Mouse (Mus musculus) forelimb bud, embryonic 11.5 days (tissue): Measurements from ENCODE around the gene Galnt6.

ENCODE experiments used
- DNase-seq: peaks from one replicate; pipeline ENCODE4 v3.0.0-alpha.2; 2012; ENCODE audit warnings: low read depth, low spot score

Galnt6 gene

DNA sequence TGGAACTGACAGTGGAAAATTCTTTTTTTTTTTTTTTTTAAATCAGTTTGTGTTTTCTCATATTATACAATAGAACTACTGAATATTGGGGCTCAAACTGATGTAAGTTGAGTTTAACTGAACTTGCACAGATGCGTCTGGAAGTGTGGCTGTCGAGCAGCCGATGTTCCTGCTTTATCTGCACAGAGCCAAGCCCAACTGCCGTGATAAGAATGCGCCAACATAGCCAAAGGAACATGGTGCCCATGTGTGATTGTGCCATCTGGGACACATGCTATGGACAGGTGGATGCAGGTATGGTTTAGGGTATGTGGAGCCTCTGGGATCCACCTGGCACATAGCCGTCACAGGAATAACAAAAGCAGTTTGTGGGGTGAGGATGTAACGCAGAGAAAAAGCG lies 43.3 kb downstream of the Galnt6 start:
- no peak for DNase-seq

DNA sequence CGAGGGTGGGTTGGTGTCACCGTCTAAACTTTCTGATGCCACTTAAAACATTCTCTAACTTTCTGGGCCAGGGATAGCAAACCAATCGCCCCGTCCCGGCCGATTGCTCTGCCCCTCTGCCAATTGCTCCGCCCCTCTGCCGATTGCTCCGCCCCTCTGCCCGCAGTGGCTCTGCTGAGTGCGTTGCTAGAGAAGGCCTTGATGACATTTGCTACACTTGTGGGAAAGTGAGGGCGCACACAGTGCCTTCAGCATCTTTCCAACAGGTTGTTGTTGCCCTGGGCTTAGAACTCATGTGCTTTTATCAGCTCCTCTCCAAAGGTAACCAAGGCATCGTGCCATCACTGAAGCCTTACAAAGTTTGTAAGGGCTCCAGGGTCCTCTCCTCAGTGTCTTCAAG lies 43.9 kb downstream of the Galnt6 start:
- DNase-seq: no peak

DNA sequence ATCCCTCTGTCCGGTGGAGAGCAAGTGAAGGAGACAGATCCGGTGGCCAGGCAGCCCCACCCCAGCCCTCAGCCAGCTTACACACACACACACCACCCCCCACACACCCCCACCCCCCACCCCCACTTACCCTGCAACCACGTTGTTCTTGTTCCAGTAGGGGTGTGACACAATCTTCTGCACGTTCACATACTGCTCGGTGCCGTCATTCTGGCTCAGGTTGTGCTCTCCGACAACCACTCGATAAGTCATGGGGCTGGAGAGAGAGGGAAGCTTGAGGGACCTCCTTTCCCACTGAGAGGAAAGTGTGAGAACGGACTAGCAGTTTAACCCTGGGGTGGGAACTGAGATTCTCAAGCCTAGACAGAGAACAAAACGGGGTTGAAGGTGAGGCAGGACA lies 44.7 kb downstream of the Galnt6 start:
- no peak for DNase-seq

DNA sequence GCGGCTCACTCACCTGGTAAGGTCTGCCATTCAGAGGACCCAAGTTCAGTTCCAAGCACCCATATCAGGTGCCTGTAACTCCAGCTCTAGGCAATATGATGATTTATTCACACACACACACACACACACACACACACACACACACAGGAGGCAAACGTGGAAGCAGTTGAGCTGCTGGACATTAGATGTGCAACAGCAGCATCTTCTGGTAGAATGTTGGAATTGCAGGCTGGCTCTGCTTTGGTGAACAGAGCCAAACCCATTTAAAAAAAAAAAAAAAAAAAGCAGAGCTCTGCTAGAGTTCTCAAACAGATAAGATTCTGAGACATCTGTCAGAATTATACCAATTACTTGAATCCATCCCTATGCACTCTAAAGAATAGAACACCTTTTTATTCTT lies 46.1 kb downstream of the Galnt6 start:
- peak; percentile 86 for DNase-seq

DNA sequence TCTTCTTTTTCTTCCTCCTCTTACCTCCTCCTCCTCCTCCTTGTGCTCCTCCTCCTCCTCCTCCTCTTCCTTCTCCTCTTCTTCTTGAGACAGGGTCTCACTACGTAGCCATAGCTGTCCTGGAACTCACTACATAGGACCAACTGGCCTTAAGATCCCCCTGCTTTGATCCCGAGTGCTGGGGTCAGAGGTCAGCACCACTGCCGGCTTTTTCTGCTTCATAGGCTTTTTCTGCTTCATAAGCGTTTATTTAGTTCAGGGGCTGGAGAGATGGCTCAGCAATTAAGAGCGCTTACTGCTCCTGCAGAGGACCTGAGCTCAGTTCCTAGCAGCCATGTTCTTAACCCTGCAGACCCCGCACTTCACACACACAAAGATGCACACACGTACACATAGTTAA lies 47.4 kb downstream of the Galnt6 start:
- peak; percentile 27 for DNase-seq

DNA sequence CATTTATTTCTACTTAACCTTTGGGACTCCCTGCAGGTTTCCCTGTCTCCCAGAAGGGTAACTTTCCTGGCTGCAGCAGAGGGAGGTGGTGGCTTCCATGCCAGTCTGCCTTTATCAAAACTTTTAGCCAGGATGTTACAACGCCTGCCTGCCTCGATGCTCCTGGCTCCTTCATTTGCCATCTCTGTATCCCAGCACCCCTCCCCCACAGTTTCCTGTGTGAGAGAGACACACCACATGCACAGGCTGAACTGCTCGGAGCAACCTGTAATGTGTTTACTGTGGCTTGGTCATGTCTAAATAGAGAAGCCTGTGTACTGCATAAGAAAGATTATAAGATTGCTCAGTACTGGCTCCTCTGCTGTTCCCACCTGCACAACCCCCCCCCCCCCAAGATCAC lies 48.8 kb downstream of the Galnt6 start:
- no peak for DNase-seq

DNA sequence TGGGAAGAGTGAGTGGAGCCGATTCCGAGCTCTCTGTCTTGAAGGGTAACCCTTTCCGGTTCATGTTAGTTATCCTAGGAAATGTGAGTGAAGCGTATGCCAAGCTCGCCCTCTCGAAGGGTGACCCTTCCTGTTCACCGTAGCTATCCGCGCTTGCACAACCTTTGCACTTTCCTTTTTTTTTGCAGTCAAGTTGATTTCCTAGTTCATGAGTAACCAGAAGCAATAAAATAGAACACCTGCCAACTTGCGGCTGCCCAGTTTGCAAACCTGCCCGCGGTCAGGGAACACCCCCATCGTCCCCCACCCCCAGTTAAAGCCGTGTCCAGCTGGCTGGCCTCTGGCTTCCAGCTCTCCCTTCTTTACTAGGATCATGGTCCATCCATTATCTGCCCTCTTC lies 50.2 kb downstream of the Galnt6 start:
- no peak for DNase-seq

DNA sequence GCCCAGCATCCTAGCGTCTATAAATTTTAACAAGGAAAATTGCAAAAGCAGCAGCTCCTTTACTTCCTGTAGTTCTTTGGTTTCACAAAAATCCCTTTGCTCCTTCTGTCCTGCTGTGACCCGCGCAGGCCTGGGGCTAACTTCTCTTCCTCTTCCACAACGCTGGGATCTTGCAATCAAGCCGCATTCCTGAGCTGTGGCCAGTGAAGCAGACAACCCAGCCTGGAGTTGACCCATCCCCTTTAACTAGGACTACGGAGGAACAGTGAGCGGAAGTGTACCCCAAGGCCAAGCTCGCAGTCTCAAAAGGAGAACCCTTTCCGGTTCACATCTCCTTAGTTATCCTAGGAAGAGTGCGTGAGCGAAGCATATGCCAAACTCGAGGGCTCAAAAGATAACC lies 50.6 kb downstream of the Galnt6 start:
- no peak for DNase-seq

DNA sequence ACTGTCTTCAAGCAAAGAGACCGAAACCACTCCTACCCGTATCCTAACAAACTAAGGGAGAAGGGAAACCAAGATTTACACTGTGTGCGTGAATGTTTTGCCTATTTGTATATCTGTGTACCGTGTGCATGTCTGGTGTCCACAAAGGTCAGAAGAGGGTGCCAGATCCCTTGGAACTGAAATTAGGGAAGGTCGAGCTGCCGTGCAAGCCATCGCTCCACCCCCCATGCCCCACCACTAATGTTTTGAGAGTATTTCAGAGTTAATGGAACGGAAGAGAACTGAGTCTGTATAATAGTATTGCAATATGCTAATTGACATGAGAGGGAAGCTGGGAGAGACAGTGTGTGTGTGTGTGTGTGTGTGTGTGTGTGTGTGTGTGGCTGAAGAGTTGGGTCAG lies 51.5 kb downstream of the Galnt6 start:
- DNase-seq: no peak

DNA sequence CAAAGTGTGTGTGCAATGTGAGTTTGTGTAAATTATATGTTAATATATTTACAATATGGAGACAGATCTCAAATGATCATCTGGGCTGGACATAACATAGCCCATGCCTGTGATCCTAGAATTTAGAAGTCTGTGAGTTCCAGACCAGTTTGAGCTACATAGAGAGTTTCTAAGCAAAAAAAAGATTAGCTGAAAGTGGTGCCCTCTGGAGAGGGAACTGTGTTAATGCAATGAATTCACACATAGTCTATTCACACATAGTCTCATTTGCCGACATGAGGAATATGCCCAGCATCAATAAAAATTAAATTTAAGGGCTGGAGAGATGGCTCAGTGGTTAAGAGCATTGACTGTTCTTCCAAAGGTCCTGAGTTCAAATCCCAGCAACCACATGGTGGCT lies 52.7 kb downstream of the Galnt6 start:
- DNase-seq: no peak

DNA sequence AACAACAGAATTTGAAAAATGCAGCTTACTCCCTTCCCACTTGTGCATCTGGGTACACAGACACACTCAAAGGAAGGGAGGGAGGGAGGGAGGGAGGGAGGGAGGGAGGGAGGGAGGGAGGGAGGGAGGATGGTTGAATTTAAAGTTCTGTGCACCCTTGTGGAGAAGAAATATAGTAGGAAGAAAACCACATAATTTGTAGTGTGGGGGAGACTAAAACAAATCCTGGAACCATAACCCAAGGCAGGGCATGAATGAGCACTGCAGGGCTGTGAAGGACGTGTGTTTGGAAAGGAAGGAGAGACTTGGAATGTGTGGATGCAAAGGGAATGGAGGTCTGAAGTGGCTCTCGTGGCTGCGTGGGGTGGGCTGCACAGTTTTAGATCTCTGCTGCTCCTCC lies 53.7 kb downstream of the Galnt6 start:
- DNase-seq: no peak

DNA sequence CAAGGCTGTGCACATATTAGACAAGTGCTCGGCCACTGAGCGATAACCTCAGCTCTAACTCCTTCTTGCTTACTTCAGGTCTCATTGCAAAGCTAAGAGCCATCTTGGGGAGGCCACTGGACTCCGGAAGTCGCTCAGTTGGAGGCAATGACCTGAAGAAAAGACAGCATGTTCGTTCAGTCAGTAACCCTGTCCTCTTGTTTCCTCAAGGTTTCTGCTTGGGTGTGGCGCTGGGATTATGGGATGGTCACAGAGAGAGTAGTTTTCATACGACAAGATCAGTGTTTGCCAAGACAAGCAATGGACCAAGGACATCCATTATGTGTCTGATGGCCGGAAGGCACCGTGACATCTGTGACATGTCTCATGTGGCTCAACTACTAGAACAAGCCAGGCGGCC lies 54.6 kb downstream of the Galnt6 start:
- no peak for DNase-seq

DNA sequence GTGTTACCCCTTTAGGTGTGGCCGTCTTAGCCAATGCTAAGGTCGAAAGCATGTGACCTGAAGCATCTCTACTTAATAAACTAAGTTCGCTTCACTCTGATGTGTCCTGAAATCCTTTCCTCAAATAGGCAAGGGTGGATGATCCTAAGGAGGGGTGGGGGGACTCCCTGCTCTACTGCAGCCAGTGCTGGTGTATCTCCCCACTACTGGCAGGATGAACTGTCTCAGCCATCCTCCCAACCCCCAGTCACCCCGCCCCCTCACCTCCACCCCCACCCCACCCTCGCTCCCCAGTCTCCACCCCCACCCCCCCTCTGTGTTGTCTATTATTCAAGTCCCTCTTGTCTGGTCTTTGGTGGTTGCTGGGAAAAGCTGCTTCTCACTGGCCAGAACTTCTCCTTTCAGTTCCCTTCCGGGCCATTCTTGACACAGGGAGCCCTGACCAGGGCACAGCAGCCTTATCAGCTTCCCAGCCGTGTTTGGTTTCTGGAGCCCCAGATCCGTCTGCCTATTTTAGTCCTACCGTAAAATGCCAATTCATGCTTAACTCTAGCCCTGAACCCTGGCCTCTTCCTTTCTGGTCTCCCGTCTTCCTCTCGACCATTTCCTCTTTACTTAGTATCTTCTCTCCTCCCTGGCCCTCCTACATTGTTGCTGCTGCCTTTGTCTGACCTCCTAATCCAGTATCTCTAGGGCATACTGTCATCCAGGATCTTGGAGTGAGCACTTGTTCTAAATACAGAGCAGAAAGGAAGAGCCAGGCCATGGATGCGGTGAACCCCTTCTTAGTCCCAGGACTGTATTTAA lies 55.4 kb downstream of the Galnt6 start:
- DNase-seq: no peak

DNA sequence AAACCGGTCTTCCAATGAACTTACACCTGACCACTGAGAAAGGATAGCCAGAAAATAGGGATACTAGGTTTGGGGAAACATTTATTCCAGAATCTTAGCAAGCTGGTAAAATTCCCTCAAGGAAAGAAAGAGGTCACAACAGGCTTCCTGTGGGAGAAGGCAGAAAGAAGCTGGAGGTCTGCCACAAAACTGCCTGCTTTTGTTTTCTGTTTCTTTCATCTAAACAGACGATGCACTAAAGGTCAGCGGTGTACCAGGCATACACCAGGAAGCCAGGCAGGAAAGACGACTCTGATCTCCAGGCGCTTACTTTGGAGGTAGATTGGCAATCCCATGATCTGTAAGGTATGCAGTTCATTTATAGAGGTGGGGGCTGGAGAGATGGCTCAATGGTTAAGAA lies 58.3 kb downstream of the Galnt6 start:
- DNase-seq: no peak

DNA sequence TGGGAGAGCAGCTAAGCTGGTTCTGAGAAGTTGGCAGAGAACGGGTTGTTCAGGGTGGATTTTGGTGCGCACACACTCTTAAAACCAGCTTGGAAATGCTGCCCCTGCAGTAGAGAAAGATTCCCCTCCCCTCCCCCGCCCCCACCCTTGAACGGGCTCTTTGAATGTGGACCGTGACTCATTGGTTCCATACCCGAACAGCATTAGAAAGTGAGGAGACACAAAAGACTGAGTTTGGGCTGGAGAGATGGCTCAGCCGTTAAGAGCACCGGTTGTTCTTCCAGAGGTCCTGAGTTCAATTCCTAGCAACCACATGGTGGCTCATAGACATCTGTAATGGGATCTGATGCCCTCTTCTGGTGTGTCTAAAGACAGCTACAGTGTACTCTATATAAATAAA lies 59.2 kb downstream of the Galnt6 start:
- no peak for DNase-seq

DNA sequence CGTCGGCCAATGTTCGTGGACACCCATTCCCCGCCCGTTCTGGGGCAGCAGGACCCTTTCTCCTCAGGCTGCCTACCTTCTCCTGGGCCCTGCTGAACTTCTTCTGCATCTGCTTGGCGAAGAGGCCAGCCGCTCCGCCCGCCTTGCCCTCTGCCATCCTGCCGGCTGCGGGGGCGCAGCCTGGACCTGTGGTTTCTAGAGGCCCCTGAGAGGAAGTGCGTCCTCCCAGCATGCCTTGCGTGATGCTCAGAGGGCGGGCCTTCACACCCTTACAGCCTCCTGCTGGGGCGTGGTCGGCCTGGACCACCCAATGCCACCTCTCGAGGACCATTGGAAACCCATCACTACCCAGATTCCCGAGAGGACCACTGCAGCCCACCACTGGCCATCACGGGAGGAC lies 59.8 kb downstream of the Galnt6 start, which contains the start of gene Bin2:
Bin2 (minus strand) TSS at position 217 of the 400 bp plus-strand sequence.
- no peak for DNase-seq

DNA sequence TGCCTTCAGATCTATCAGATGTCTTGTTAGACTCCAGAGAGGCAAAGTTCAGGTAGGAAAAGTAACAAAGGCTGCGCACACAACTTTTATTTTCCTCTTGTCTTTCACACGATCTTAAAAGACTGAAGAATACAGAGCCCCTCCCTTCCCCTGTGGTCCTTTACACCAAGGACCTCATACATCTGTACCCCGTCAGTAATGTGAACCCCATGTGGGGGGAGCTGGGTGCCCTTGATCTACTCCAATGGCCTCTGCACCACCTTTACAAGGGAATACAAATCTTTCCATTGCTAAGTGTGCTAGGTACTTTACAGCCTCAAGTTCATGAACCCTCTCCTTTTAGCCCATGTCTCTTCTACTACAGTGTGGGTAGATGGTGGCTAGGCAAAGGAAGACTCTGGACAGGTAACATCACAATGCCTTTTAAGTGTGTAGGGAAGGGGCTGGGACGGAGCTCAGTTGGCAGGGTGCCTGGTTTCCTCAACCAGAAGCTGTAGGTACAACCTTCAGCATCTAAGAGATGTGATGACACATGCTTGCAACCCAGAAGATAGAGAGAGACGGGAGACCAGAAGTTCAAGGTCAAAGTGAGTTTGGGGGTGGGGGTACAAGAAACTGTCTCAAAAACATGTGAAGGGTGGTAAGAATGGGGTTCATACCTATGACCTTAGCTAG lies 61.2 kb downstream of the Galnt6 start:
- no peak for DNase-seq

DNA sequence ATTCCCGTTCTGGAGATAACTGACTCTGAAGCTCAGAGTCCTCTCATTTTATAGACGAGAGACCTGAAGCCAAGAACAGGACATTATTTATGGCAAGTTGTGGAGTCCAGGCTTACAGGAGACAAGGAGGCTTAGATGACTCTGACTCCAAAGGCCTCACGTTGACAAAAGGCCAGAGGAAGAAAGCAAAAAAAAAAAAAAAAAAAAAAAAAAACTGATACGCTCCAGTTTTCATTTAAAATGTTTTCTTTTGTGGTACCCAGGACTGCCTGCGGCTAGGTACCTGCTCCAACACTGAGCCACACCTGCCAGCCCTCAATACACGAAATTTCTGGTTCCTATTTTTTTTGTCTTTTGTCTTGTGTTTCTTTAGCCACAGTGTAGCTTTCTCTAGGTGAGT lies 61.8 kb downstream of the Galnt6 start:
- DNase-seq: no peak

DNA sequence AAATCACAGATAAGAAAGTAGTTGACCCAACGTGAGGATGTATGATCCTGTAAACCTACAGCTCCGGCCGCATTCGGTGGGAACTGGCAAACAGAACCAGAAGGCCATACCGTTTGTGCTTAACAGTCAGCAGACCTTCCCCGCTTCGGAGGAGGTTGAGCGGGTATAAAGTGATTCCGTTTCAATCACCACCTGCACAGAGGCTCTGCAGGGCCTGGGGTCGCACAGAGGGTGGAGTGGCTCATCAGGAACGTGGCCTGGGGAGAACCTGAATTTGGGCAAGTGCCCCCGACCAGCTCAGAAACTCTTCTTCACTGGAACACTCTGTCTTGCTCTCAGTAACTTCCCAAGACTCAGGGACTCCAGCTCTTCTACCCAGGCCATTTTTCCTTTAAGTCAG lies 62.3 kb downstream of the Galnt6 start:
- no peak for DNase-seq

DNA sequence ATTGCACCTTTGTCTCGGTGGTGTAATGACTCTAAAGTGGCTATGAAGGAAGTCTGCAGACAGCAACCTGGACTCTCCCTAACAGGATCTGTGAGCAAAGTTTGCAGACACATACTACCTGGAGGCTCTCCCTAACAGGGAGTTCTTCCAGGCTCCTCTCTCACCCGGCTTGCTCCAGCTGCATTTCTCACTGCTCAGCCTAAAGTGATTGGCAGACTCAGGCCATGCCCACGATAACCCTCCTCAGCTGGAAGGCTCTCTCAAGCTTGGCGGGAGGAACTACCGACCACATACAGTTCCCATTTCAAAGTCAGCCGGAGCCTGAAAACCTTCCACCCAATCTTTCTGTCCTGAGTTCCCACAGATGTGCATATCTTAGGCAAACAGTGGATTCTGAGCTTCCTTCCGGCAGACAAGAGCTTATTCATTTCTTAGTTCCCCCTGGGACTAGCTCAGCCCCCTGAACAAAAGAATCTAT lies 62.9 kb downstream of the Galnt6 start:
- no peak for DNase-seq

DNA sequence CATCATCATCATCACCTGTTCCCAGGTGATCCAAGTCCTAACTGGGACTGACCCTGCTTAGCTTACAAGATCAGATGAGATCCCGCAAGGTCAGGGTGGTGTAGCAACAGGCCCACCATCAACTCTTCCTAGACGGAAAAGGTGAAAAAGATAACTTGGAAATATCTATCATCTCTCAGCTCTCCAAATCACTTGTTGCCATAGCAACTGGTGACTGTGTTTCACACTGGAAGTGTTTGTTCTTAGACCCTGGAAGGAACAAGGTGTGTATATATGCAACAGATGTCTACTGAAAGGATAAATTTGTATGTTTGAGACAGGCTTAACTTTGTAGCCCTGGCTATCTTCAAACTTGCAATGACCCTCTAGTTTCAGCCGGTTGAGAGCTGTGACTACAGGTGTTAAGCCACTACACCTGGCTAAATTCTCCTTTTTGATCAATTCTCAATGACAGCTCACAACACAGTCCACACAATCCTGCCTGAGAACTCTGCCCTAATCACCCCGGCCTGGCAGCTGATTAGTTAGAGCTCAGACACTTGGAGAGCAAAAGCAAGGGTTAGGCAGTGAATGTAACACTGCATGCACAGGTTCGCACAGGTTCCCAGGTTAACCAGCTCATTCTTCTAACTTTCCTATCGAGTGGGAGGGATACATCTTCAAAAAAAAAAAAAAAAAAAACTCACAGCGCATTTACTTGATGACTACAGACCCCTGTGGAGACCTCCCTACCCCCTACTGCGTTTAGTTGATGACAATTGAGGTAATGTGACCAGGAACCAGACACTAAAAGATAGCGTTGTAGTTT lies 63.6 kb downstream of the Galnt6 start:
- no peak for DNase-seq

DNA sequence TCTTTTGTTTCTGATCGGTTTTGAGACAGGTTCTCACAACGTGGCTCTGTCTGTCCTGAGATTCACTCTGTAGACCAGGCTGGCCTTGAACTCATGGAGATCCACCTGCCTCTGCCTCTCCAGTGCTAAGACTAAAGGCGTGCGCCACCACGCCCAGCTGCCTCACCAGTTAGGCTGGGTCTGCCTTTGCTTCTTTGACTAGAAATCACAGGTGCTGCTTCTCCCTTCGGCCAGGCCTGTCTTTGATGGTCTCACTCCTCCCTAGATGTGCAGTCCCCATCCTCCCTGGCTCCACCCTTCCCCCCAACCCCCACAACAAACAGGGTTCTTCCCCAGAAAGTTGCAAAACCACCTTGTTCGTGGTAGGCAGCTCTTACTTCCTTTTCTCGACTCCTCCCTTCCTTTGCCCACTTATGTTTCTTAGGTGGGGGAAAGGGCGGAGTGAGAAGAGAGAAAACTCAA lies 64.3 kb downstream of the Galnt6 start:
- no peak for DNase-seq
